Mouse (Mus musculus): ENCODE measurements around the gene Duox2. TPM values are rescaled to one million over a fixed set of nuclear protein-coding genes. Genes with fewer than 3 reads are reported as not detected.

The Duox2 gene
- polyA plus RNA-seq (2014; fragmentation: Illumina TruSeq; extraction: RNeasy Lipid Tissue Mini Kit (QIAGEN cat#74804); ENCODE audit: low read depth, low replicate concordance): not detected

GRCm38 (mm10) chr2:122298096-122298499 is at the start of gene Duox2:
Duox2 (minus strand) TSS chr2:122298449.

GRCm38 (mm10) chr2:122315372-122315771 is 17.1 kb upstream of the Duox2 start, which contains the start of gene Duox1:
Duox1 (plus strand) TSS chr2:122315672.

GRCm38 (mm10) chr2:122313536-122313935 is 15.3 kb upstream of the Duox2 start, which contains the start of gene Duoxa1:
Duoxa1 (minus strand) TSS chr2:122313730.

GRCm38 (mm10) chr2:122298596-122299490 is 594 bp upstream of the Duox2 start, which contains the start of gene Duoxa2:
Duoxa2 (plus strand) TSS chr2:122298900.

GRCm38 (mm10) chr2:122234611-122235288 is 63.5 kb downstream of the Duox2 start, which contains the start of gene Sord:
Sord (plus strand) TSS chr2:122234749.

Other genes starting within 250 kb of the Duox2 start
- 7.3 TPM for gene Spg11, start 180.1 kb downstream of the Duox2 start, polyA plus RNA-seq (2014; fragmentation: Illumina TruSeq; extraction: RNeasy Lipid Tissue Mini Kit (QIAGEN cat#74804); ENCODE audit: low read depth, low replicate concordance)
- gene B2m, start 150.8 kb downstream of the Duox2 start, polyA plus RNA-seq (2014; fragmentation: Illumina TruSeq; extraction: RNeasy Lipid Tissue Mini Kit (QIAGEN cat#74804); ENCODE audit: low read depth, low replicate concordance): 1,651 TPM
- not detected for gene Trim69, start 137.7 kb downstream of the Duox2 start, polyA plus RNA-seq (2014; fragmentation: Illumina TruSeq; extraction: RNeasy Lipid Tissue Mini Kit (QIAGEN cat#74804); ENCODE audit: low read depth, low replicate concordance)
- gene Patl2, start 112.3 kb downstream of the Duox2 start, polyA plus RNA-seq (2014; fragmentation: Illumina TruSeq; extraction: RNeasy Lipid Tissue Mini Kit (QIAGEN cat#74804); ENCODE audit: low read depth, low replicate concordance): not detected
- not detected for gene Terb2, start 112.2 kb downstream of the Duox2 start, polyA plus RNA-seq (2014; fragmentation: Illumina TruSeq; extraction: RNeasy Lipid Tissue Mini Kit (QIAGEN cat#74804); ENCODE audit: low read depth, low replicate concordance)
- gene Sord, start 63.7 kb downstream of the Duox2 start, polyA plus RNA-seq (2014; fragmentation: Illumina TruSeq; extraction: RNeasy Lipid Tissue Mini Kit (QIAGEN cat#74804); ENCODE audit: low read depth, low replicate concordance): 1,026 TPM
- not detected for gene Duoxa2, start 451 bp upstream of the Duox2 start, polyA plus RNA-seq (2014; fragmentation: Illumina TruSeq; extraction: RNeasy Lipid Tissue Mini Kit (QIAGEN cat#74804); ENCODE audit: low read depth, low replicate concordance)
- not detected for gene Duoxa1, start 15.3 kb upstream of the Duox2 start, polyA plus RNA-seq (2014; fragmentation: Illumina TruSeq; extraction: RNeasy Lipid Tissue Mini Kit (QIAGEN cat#74804); ENCODE audit: low read depth, low replicate concordance)
- not detected for gene Duox1, start 17.2 kb upstream of the Duox2 start, polyA plus RNA-seq (2014; fragmentation: Illumina TruSeq; extraction: RNeasy Lipid Tissue Mini Kit (QIAGEN cat#74804); ENCODE audit: low read depth, low replicate concordance)
- 0.32 TPM for gene Shf, start 70.7 kb upstream of the Duox2 start, polyA plus RNA-seq (2014; fragmentation: Illumina TruSeq; extraction: RNeasy Lipid Tissue Mini Kit (QIAGEN cat#74804); ENCODE audit: low read depth, low replicate concordance)
- not detected for gene Slc28a2, start 128.0 kb upstream of the Duox2 start, polyA plus RNA-seq (2014; fragmentation: Illumina TruSeq; extraction: RNeasy Lipid Tissue Mini Kit (QIAGEN cat#74804); ENCODE audit: low read depth, low replicate concordance)
- not detected for gene Gm14085, start 186.5 kb upstream of the Duox2 start, polyA plus RNA-seq (2014; fragmentation: Illumina TruSeq; extraction: RNeasy Lipid Tissue Mini Kit (QIAGEN cat#74804); ENCODE audit: low read depth, low replicate concordance)